Mouse (Mus musculus) liver, embryonic 14.5 days (tissue): ENCODE results near the gene Olfr1370.

Source experiments
- CTCF ChIP-seq: IDR thresholded peaks from 2 replicates; pipeline ENCODE4 v1.5.1; 2016; ENCODE audit warnings: antibody characterized with exemption, low read depth, control low read depth
- EP300 ChIP-seq: IDR thresholded peaks from 2 replicates; pipeline ENCODE4 v1.6.1; 2016; ENCODE audit warnings: antibody characterized with exemption, low read depth

DNA sequence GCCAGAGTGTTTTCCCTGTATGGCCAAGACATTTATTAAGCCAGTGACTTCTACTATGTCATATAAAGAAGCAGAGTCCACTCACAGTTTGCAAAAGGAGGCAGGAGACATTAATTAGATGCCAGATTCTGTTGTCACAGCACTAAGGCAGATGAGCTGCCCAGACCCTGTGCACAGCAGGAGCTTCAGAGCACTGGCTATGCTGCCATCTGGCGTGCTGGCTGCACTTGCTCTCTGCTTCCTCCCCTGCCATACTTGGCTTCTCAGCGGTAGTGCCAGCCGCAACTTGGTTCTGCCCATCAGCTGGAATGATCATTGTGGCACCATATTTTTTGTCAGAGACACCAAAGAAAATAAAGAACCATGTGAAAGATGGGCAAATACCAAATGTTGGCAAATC, 41.6 kb downstream of the Olfr1370 start:
- TF ChIP-seq CTCF = no peak
- TF ChIP-seq EP300 = no peak
